Mouse (Mus musculus) layer of hippocampus, adult 9-10 months (tissue): ENCODE measurements around the gene 1700025G04Rik.

Source experiments
- DNase-seq: peaks from one replicate; pipeline ENCODE4 v3.0.0; 2022; ENCODE audit warnings: low spot score

The 1700025G04Rik gene

DNA sequence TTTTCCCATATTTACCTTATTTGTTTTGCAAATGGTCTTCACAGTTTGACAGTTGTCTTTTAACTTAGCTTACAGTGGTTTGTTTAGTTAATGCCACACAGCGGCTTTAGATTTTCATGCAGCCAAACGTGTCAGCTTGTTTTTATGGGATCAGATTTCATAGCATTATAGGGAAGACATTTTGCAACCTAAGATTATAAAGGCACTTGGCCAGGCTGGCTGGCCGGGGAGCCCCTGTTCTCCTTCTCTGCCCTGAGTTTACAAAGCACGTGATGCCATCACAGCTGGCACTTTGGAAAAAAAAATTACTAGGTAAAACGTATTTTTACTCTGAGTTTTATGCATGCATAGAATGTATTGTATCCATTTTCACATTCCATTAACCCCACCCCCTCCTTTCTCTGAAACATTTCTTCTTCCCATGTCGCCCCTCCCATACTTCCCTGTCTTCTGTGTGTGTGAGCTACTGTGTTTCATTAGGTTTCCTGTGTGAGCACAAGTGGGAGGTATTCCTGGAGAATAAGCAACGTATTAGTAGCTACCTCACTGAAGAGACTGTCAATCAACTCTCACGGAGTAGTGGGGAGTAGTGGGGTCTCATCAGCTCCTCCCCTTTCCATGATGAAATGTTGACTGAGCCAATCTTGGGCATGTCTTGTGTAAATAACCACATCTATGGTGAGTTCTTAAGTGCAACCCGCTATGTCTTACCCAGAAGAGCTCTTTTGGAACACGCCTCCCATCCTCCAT lies 93.8 kb downstream of the 1700025G04Rik start:
- no peak for DNase-seq

DNA sequence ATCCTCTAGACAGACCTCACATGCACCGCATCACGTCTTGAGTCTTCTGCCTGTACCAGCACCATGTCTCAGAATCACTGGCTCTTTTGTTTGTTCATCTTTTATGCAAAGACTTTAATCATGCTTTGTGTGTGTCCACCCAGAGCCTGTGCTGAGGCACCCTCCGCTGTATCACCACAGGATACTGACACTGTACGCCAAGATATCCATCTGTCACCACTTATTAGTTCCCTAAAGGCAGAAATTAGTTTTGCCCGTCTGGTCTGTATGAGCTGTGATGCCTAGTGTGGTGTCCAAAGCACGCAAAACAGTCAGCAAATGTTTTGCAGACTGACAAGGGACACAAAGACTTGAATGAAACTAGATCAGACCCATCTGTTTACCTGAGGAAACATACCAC lies 95.7 kb downstream of the 1700025G04Rik start:
- no peak for DNase-seq

DNA sequence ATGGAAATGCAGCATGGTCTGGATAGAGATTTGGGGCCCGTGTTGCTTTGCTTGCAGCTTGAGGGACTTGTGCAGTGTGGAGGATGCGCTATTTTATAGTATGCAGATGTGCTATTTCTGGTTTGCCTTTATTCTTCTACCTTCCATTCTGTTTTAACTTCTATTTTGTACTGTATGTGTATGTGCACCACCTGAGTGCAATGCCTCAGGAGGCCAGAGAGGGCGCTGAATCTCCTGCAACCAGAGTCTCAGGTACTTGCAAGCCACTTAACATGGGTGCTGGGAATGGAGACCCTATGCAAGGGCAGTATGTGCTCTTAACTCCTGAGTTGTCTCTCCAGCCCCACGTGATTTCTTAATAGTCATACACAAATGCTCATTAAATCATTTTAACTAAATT lies 98.4 kb downstream of the 1700025G04Rik start:
- no peak for DNase-seq

DNA sequence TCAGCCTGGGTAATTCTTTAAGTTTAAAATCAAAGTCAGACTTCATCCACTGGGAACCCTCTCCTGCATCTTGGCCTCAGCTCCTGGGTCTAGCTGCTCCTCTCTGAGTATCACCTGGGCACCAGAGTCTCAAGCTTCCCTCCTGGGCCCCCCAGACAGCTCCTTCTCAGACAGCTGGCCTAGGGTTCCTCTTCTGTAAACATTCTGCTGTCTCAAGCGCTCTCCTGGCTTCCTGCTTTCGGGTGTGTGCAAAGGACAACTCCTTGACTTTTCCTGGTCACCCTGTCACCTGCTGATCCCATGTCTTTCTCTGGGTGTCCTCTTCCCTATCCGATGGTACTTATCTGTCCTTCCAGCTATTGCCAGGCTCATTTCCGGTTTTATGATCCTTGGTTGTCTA lies 99.3 kb downstream of the 1700025G04Rik start:
- no peak for DNase-seq

DNA sequence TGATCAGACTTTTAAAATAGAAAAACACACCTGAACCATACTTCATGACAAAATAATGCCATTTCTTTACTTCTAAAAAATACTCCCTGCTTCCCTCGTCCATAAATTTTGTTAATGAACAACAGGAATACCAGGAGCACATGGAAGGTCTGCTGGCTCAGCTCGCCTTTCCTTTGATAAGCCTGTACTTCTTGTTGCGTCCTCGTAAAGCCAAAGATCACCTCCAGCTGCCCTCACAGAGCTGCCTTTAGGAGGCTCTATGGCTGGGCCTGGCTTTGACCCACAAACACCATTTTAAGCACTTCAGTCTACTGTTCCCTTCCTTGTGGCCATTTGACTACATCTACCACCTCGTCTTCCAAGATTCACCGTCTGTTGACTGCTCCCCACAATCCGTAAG lies 101.2 kb downstream of the 1700025G04Rik start:
- DNase-seq = no peak

DNA sequence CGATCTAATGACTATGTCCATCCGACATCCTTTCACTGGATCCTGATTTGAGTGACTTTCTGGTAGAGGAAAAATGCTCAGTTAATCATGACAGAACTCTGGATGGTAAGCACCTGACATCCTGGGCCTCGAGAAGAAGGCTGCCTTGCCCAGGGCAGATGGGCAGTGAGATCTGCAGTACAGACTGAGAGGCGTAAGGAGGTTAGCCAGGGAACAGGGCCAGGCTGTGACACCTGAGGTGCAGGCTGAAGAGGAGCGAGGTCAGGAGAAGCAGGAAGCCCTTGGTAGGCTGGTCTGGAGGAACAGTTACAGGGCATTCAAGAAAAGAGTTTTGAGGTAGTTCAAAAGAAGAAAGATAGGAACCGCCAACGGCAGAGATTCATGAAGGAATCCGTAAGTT lies 101.9 kb downstream of the 1700025G04Rik start:
- DNase-seq = no peak

DNA sequence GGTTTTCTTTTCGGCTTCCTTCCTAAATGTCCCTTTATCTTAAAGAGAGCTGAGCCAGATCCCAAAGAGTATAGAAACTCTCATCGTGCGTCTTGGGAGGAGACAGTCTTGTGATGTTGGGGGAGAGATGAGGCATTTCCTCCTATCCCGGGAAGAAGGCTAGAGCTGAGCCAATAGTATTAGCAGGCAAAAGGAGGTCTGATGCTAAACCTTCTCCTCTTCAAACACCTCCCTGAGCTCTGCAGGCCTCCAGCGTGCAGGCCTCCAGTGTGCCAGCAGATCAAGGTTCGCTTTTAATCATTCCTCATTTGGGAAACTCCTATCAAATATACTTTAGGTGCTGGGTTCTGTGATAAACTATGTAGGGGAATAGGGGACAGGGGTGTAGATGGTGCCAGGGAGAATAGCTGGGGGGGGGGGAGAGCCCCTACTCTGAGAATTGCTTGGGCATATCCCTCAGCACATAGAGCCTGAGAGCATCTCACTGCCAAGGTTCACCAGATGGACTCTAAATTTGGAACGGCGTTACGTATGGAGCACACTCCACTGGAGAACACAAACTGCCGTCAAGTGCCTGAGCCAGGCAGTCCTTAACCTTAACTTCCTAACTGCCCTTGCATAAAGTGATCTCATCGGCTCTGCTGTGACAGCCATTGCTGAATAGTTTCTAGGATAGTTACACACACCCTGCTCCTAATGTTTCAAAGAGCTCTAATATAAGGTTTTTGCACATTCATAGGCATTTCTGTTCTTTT lies 103.7 kb downstream of the 1700025G04Rik start:
- no peak for DNase-seq

DNA sequence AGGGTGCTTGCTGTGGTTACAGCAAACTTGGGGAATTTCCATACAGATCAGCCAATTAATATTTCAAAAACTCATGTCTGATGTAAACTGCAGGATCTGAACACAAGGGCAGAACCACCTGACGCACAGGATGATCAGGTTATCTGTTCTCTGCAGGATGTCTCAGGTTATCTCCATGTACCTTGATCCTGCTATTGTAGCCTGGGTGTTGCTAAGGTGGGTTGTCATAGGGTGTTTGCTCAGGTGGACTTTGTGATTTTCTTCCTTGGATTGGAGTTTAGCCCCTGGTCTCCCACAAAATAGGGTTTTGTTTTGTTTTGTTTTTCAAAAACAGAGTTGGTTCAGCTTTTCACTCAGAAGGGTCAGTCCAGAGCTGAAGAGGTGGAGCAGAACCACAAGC lies 104.9 kb downstream of the 1700025G04Rik start:
- DNase-seq = no peak

DNA sequence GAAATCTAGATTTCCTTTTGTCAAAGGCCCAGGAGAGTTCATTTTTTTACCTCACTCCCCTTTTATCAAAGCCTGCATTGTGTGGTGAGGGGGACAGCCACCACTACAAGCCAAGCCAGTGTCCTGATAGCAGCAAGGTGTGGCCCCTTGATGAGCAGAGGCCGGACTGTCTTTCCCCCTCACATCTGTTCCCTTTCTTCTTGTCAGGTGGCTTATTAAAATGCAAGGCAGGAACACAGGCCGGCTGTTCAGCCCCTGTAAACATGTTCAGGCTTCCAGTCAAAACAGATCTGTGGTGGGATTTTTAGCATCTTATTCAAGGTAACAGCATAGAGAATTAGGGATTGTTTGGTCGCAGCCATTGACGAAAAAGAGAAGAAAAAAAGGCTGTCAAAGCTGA lies 105.9 kb downstream of the 1700025G04Rik start:
- DNase-seq = no peak

DNA sequence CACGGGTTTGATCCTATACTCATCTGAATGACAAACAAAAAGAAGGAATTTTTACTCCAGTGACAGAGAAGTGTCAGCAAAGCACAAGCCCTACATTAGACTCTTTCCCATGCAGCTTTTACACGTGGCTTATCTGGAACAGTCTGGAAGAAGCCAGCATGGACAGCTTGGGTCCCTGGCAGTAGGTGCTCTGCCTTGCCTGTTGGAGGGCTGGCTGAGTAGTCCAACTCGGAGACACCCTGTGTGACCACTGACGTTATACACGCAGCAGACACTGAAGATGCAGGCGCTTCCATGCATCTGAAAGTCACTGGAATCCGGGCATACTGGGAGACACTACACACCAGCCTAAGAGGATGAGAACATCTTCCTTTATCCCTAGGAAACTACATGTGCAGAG lies 109.4 kb downstream of the 1700025G04Rik start:
- DNase-seq = no peak

DNA sequence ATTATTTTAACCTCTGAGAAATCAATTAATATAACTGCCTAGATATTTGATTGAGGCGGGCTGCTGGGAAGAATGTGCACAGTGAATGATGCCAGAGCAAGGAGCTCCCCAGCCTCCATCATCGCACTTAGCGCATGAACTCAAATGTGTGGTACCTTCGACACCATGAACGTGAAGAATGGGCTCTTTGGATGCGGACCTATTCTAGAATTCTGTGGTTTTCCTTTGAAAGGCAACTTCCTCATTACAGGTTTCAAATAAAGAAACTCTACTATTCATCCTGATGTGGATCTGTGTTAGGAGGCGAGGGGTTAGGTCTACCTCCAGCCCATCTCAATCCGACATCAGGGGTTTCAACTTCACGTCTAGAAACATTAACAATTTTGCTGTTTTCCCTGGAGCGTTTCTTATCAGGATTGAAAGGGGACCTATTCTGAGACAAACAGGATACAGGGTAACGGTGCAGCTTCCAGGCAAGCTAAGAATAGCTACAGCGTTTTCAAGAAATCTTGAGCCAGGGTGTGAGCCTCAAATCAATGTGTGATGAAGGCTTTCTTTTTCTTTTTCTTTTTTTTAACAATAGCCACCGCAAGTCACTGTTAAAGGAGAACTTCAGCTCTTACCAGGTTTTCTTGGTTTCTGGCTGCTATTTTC lies 110.0 kb downstream of the 1700025G04Rik start:
- DNase-seq = no peak

DNA sequence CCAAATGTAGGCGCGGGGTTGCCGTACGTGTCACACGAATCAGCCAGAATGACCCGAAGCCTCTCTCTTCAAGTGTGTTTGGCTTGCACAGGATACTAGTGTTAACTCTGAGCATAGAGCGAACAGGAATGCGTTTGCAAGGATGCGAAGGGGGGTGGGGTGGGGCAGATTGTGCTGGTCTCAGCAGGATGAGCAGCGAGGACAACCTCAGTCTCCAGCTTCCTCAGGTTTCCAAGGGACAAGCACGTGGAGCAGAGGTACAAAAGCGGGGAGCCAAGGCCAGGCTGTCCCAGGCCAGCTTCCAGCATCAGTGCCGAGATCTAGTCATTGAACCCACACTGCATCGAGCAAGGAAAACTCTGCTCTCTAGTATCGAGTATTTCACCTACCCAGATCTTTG lies 111.2 kb downstream of the 1700025G04Rik start:
- DNase-seq = no peak

DNA sequence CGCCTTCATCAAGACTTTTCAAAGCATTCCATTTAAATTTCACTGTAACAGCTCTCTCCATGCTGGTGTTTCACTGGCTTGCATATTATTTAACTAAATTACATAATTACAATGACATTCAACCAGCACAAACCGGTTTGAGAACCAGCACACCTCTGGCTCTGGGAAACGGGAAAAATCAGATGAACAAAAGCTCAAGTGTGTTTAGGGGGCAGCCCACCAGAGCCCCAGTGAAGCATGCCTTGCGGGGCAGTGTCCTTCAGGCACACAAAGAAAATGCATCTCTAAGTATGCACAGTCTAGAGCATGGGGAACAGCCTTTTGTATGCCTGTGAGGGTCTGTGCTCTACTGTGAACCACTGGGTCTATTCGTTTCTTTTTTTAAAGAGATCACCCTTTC lies 112.3 kb downstream of the 1700025G04Rik start:
- DNase-seq = no peak

DNA sequence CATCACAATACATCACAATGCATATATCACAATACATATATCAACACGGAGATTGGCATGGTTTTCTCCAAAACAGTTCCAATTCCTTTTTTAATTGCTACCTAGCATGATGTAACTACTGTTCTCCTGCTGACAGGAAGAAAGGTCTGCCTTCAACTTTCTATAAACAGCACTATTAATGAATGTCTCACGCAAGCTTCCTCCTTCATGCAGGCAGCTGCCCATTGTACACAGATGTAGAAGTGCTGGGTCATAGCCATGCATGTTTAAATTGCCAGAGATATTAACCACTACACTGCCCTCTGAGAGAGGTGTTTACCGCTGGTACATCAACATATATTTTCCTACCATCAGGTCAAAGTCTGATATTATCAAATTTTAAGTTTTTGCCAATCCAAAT lies 113.1 kb downstream of the 1700025G04Rik start:
- no peak for DNase-seq

DNA sequence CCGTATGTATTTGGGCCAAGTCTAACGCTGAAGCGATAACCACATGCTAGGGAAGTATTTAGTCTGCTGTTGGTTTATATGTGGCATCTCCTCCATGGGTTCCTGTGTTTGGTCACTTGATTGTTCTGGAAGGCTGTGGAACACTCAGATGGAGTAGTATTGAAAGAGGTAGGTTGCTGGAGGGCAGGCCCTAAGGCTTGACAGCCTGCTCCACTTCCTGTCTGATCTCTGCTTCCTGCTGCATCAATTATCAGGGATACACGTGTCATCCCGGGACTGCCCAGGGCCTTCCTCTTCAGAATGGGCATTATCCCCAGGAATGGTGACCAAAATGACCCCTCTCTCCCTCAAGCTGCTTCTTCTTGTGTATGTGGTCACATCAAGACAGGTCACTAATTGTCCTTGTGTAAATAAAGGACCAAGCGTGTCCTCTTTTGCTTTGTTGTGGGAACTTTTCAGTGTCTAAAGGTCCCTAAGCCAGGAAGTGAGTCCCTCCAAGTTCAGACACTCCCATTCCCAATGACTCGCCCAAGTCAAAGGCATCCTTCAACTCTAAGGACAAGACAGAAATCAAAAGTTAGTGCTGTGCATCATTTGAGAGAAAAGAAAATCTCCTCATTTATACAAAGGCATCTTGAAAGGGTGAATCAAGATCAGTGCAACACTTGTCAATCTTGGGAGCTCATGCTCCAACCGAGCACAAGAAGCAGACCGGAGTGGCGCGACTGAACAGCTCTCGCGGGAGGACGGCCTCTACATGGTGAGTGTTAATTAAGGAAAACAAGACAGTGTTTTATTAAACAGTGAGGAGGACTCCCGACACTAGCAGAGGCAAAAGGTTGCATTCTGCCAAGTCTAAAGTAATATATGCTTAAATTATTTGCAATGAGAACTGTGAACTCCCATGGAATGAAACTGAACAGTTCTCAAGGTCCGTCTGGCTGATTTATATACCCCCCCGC lies 114.2 kb downstream of the 1700025G04Rik start:
- DNase-seq = no peak

DNA sequence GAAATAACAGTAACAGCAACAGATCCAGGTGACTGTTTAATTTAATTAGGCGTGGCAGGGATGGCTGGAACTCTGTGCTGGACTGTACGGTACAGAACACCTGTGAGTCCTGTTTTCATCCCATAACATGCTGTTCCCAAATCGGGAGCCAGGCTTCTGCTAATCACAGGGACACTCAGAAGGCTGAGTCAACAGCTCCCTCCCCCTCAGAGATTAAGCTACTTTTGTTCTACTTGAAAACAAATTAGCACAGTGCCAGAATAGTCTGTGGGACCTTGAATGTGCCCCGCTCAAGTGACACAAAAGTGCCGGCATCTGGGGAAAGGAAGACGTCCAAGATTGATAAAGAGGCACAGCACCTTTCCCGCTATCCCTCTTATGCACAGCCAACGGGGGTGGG lies 115.0 kb downstream of the 1700025G04Rik start:
- no peak for DNase-seq

DNA sequence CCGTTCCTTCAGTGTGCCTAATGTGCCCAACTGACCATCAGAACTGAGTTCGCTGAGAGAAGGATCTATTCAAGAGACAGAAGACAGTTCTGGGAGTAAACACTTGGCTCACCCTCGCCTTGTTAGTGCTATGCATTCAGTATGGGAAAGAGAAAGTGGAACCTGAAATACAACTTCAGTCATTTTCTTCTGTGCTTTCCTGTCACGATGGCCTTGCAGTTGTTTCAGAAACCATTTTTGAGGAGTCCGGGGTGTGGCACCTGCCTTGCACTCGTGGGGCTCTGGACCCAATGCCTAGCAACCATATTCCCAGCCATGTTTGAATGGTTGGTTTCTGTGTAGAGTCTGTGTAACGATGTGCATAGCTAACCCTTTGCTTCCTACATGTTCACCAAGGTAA lies 115.5 kb downstream of the 1700025G04Rik start:
- DNase-seq = no peak

DNA sequence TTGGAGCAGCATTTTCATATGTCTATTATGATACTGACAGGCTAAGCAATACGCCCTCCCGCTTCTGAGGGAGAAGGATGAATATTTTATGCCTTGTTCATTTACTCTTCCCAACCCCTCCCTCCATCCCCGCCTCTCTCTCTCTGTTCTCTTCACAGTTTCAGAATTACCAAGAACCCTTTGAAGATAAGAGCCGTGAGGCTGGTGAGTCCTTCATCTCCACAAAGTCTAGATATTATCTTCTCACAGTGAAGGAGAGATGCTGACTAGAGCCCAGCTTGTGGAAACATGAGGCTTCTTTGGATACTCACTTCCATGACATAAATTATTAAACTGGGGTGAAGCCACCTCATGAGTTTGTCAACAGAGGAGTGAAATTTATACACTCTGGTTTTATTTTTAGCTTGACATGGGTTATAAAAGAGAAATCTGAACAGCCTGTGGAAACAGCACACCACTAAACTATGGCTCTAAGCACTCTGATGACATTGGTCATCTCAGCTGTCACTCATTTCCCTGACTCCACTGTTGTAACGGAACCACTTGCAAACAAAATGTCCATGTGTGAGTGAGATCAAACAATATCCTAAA lies 116.7 kb downstream of the 1700025G04Rik start:
- no peak for DNase-seq

DNA sequence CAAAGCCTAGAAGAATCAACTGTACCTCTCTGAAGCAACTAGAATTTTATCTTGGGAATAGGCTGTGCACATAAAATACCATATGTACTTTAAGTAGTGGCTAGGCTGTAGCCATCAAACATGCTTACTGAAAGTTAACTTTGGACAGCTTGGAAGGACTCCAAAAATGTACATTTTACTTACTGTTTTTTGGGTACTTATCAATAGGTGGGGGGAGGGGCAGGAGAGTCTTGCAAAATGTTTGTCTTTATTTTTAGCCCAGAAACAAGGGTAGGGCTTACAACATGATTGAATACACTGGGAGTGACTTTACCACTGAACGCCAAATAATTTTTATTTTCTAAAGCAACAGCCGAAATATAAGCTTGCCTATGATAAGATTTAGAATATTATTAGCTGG lies 118.3 kb downstream of the 1700025G04Rik start:
- no peak for DNase-seq

DNA sequence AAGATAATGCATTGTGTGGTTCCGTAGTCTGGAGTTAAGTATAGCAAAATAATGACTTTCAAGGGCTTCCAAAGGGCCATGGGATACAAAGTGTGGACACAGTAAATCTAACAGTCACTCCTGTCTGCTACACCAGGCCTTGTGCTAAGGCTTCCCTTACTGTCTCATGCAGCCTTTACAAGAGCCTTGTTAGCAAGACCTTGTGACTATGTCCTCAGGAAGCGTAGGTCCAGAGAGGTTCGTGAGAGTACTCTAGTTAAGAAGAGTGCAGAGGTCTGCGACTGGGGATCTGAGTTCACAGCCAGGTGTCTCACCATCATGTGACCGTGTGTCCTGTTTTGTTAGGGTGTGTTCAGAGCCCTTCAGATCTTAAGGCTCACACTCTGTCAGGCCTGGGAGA lies 121.8 kb downstream of the 1700025G04Rik start:
- DNase-seq = no peak

DNA sequence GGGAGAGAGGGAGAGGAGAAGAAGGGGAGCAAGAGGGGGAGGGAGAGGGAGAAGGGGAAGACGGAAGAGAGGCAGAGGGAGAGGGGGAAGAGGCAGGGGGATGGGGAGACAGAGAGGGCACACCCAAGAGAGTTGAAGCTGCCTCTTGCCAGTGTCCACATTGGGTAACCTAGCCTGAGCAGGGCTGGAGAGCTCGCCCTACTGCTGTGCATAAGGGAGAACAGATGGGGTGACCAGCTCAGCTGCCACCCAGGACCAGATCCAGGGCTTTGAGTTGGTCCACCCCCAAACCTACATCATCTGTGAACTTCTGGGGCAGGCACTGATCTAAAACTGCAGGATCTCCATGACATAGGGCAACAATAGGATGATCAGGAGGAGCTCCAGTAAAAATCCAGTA lies 125.1 kb downstream of the 1700025G04Rik start:
- no peak for DNase-seq

DNA sequence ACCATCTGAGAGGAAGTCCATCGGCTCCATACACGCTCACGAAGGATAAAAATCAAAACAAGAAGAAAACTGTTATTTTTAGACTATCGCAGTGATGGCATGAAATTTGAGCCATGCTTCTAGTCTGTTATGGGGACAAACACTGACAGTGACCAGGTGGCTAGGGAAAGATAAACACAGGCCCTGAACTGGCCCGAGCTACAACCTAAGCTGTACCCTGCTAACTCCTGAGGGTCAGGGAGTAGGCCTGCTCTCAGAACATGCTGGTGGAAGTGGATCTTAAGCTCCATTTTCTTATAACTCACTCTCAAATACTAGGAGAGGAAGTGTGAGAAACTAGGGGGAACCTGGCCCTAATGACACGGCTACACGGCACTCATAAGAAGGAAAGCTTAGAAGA lies 126.7 kb downstream of the 1700025G04Rik start:
- no peak for DNase-seq
